Mouse (Mus musculus) natural killer cell, adult 2 months (primary cell): Measurements from ENCODE around the gene Syngr3.
"Not testable (repeated sequence)": the region's sequence is repeated elsewhere in the genome, so short reads cannot be mapped to it uniquely, and the experiment has no call there.

ENCODE experiments used
- DNase-seq, 2 experiments: peaks; one replicate each; pipeline ENCODE4 v3.0.0; 2022; ENCODE audit warnings: low spot score in 2 of 2

Syngr3 gene

GRCm38 (mm10) chr17:24719494-24720222 is 29.9 kb upstream of the Syngr3 start:
- peak; percentile 96 to 98 for DNase-seq

- not testable (repeated sequence) for DNase-seq
Measured at GRCm38 (mm10) chr17:24718938-24719337, 29.2 kb upstream of the Syngr3 start.

- no peak for DNase-seq
Measured at GRCm38 (mm10) chr17:24717943-24718342, 28.2 kb upstream of the Syngr3 start, which contains the start of the genes Rnf151 and Rps2. Gene Rnf151 (minus strand): TSS chr17:24718063. Gene Rps2 (plus strand): TSS chr17:24718116.

GRCm38 (mm10) chr17:24716166-24716682 is 26.5 kb upstream of the Syngr3 start:
- no peak for DNase-seq

- DNase-seq, result no peak
Measured at GRCm38 (mm10) chr17:24715556-24715955, 25.8 kb upstream of the Syngr3 start.

GRCm38 (mm10) chr17:24708646-24709045 is 18.9 kb upstream of the Syngr3 start:
- no peak for DNase-seq

- DNase-seq, result no peak
Measured at GRCm38 (mm10) chr17:24707801-24708425, 18.2 kb upstream of the Syngr3 start.

- peak; percentile 85 to 89 for DNase-seq
Measured at GRCm38 (mm10) chr17:24706982-24707800, 17.4 kb upstream of the Syngr3 start, which contains the start of gene Tbl3. Gene Tbl3 (minus strand): TSS chr17:24707660.

- DNase-seq, result no peak
Measured at GRCm38 (mm10) chr17:24705821-24706220, 16.1 kb upstream of the Syngr3 start.

GRCm38 (mm10) chr17:24701251-24701650 is 11.5 kb upstream of the Syngr3 start:
- DNase-seq, result no peak

- DNase-seq, result no peak
Measured at GRCm38 (mm10) chr17:24699473-24699872, 9.7 kb upstream of the Syngr3 start.

GRCm38 (mm10) chr17:24698715-24699114 is 9.0 kb upstream of the Syngr3 start:
- no peak for DNase-seq

- no peak for DNase-seq
Measured at GRCm38 (mm10) chr17:24697985-24698384, 8.2 kb upstream of the Syngr3 start.

- peak; percentile 34 to 68 for DNase-seq
Measured at GRCm38 (mm10) chr17:24696011-24696697, 6.4 kb upstream of the Syngr3 start, which contains the start of the genes Gfer and Noxo1. Gene Gfer (minus strand): TSS chr17:24696156. Gene Noxo1 (plus strand): TSS chr17:24696234.

GRCm38 (mm10) chr17:24695326-24696010 is 5.7 kb upstream of the Syngr3 start:
- DNase-seq, result no peak

- DNase-seq, result no peak
Measured at GRCm38 (mm10) chr17:24692385-24692784, 2.6 kb upstream of the Syngr3 start.

GRCm38 (mm10) chr17:24687599-24687998 is 2.2 kb downstream of the Syngr3 start:
- no peak for DNase-seq

GRCm38 (mm10) chr17:24687146-24687595 is 2.6 kb downstream of the Syngr3 start:
- peak; percentile 42 to 51 for DNase-seq

- DNase-seq, result peak; percentile 49 to 65
Measured at GRCm38 (mm10) chr17:24686514-24686913, 3.2 kb downstream of the Syngr3 start.

GRCm38 (mm10) chr17:24677500-24678080 is 12.2 kb downstream of the Syngr3 start:
- no peak for DNase-seq
